Mouse (Mus musculus) neural tube, embryonic 13.5 days (tissue): Measurements from ENCODE around the gene Pgam2. TPM values are rescaled to one million over a fixed set of nuclear protein-coding genes. Genes with fewer than 3 reads are reported as not detected.

Experiments
- ATAC-seq: fragments of 200-750 bp; cut with Nextera tagmentation; 2 replicates; pipeline ENCODE4 v1.8.0; 2017; ENCODE audit warnings: low read depth, mild to moderate bottlenecking, moderate TSS enrichment, moderate library complexity
- H3K27ac ChIP-seq: fragments of 300-500 bp; sonication (generic); replicated peaks from 2 replicates; pipeline ENCODE4 v1.5.1; 2015; ENCODE audit warnings: moderate library complexity, mild to moderate bottlenecking, inconsistent platforms
- H3K27me3 ChIP-seq: fragments of 300-500 bp; sonication (generic); 2 replicates; pipeline ENCODE4 v1.6.1; 2015; ENCODE audit warnings: mild to moderate bottlenecking, inconsistent platforms
- H3K36me3 ChIP-seq: fragments of 300-500 bp; sonication (generic); 2 replicates; pipeline ENCODE4 v1.6.1; 2015; ENCODE audit warnings: mild to moderate bottlenecking, inconsistent platforms
- H3K4me1 ChIP-seq: fragments of 300-500 bp; sonication (generic); replicated peaks from 2 replicates; pipeline ENCODE4 v1.6.1; 2015; ENCODE audit warnings: inconsistent platforms
- H3K4me2 ChIP-seq: fragments of 300-500 bp; sonication (generic); 2 replicates; pipeline ENCODE4 v1.6.1; 2015; ENCODE audit warnings: inconsistent platforms, mild to moderate bottlenecking, moderate library complexity
- H3K4me3 ChIP-seq: fragments of 300-500 bp; sonication (generic); 2 replicates; pipeline ENCODE4 v1.5.1; 2015; ENCODE audit warnings: mild to moderate bottlenecking, inconsistent platforms
- H3K9ac ChIP-seq: fragments of 300-500 bp; sonication (generic); 2 replicates; pipeline ENCODE4 v1.6.1; 2015; ENCODE audit warnings: moderate library complexity, mild to moderate bottlenecking, inconsistent platforms
- H3K9me3 ChIP-seq: fragments of 300-500 bp; sonication (generic); 2 replicates; pipeline ENCODE4 v1.6.1; 2016; ENCODE audit warnings: inconsistent platforms
- WGBS: fragments of 180-500 bp; shearing (Covaris S2); methylation state at CpG from one replicate; pipeline ENCODE4 v1.1.7; 2015; 5-methylcytosine and 5-hydroxymethylcytosine counted together
- polyA plus RNA-seq: library from polyadenylated mRNA; unstranded; fragments of >200 nt; fragmentation: Nextera tagmentation; extraction: Ambion mirVana; gene quantifications from 2 replicates; pipeline ENCODE4 v1.2.1, GENCODE M21; 2015

Gene Pgam2
- polyA plus RNA-seq, 1 experiment from 2014 or later, result 3.5 TPM

DNA sequence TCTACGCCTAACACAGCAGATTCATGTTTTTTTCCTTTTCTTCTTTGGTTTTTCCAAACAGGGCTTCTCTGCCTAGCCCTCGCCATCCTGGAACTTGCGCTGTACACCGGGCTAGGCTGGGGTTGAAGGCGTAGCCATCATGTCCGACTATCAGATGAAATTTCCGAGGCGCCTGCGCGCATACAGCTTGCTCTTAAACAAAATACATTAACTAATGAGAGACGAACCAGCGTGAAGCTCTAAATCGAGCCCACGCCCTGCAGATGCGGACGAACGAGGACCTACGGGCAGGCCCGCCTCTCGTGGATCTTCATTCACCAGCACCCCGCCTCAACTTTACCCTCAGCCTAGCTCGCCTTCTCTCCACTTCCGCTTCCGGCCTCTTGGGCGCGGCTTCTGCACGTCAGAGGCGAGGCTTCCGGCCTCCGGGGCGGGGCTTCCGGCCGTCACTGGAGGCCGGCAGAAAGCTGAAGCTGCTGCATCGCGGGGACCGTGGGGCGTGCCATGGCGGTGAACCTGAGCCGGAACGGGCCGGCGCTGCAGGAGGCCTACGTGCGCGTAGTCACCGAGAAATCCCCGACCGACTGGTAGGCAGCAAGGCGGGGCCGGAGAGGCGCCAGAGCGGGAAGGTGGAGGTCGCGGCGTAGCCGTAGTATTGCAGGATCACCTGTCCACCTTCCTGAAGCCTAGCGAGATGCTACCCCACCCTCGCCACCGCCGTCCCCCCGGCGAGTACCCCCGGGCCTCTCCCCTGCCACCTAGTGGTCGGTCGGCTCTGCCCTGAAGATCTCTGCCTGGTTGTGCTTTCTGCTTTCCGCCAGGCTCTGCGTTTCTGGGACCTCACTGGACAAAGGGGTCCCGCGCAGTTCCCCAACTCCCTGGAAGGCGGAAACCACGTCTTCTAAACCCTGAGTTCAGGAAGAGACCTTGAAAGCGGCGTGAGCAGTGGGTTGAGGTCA is 15.2 kb downstream of the Pgam2 start, which contains the start of gene Dbnl:
TSS of gene Dbnl (plus strand) at position 433 of the 959 bp plus-strand sequence.
- WGBS, result under 1% methylated on average over 74 of the region's 74 CpGs
- Histone ChIP-seq H3K27ac (peak within 1 kb of the TSS; percentile 91), H3K9me3 (no peaks in the 10 kb centered on the region), H3K36me3 (peaks cover 21% of the 10 kb centered on the region), H3K4me2 (peak within 1 kb of the TSS; percentile 79), H3K27me3 (no peaks in the 10 kb centered on the region), H3K9ac (peak within 1 kb of the TSS; percentile 95), H3K4me3 (peak within 1 kb of the TSS; percentile 86), H3K4me1 (peaks cover 33% of the 10 kb centered on the region)
- peak; percentile 97 for ATAC-seq

GRCm38 (mm10) chr11:5787671-5788055 is 15.9 kb downstream of the Pgam2 start:
- H3K9ac ChIP-seq, result peak overlapping the region; percentile 95
- peaks cover 15% of the 10 kb centered on the region for H3K36me3 ChIP-seq
- ATAC-seq, result no peak
- H3K9me3 ChIP-seq, result no peaks in the 10 kb centered on the region
- no peaks in the 10 kb centered on the region for H3K27me3 ChIP-seq
- 40% methylated on average over 8 of the region's 8 CpGs for WGBS
- peak overlapping the region; percentile 79 for H3K4me2 ChIP-seq
- peaks cover 33% of the 10 kb centered on the region for H3K4me1 ChIP-seq
- peak overlapping the region; percentile 86 for H3K4me3 ChIP-seq
- H3K27ac ChIP-seq, result peak overlapping the region; percentile 91

DNA sequence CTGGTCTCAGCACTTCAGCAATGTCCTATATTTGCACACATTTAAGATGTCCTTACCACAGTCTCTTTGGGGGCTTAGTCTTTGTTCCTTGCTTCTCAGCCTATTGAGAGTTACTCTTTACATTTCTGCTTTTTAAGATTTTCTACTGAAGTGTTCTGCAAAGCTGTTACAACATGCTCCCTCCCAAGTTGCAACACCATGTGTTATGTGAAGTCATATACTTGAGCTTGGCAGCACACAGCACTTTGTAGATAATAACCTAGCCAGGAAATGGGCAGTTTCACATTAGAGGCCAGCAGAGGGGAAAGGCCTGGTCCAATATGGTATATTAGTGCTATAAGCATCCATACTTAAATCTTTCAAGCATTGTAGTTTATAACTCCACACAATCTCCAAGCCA is 17.8 kb downstream of the Pgam2 start:
- Histone ChIP-seq H3K9ac (no peak overlapping the region), H3K9me3 (no peaks in the 10 kb centered on the region), H3K27me3 (no peaks in the 10 kb centered on the region), H3K4me3 (no peak overlapping the region), H3K36me3 (peaks cover 8% of the 10 kb centered on the region; the same call in 1 of the 2 replicates), H3K4me2 (no peak overlapping the region), H3K27ac (no peak overlapping the region), H3K4me1 (peaks cover 29% of the 10 kb centered on the region)
- ATAC-seq, result no peak

- ATAC-seq, result no peak
- Histone ChIP-seq H3K27ac (no peak overlapping the region), H3K4me3 (no peak overlapping the region), H3K9ac (no peak overlapping the region), H3K9me3 (no peaks in the 10 kb centered on the region), H3K27me3 (no peaks in the 10 kb centered on the region), H3K4me1 (peaks cover 4% of the 10 kb centered on the region), H3K36me3 (peaks cover 15% of the 10 kb centered on the region; the same call in 1 of the 2 replicates), H3K4me2 (no peak overlapping the region)
- 72% methylated on average over 8 of the region's 8 CpGs for WGBS
Observed at GRCm38 (mm10) chr11:5782199-5782944, 21.2 kb downstream of the Pgam2 start.

GRCm38 (mm10) chr11:5780035-5780499 is 23.5 kb downstream of the Pgam2 start:
- Histone ChIP-seq H3K9me3 (no peaks in the 10 kb centered on the region), H3K4me1 (no peaks in the 10 kb centered on the region), H3K36me3 (peaks cover 15% of the 10 kb centered on the region; the same call in 1 of the 2 replicates), H3K27ac (no peak overlapping the region), H3K4me2 (no peak overlapping the region), H3K4me3 (no peak overlapping the region), H3K27me3 (no peaks in the 10 kb centered on the region), H3K9ac (no peak overlapping the region)
- no peak for ATAC-seq
- WGBS, result 93% methylated on average over 6 of the region's 6 CpGs

GRCm38 (mm10) chr11:5778481-5778880 is 25.1 kb downstream of the Pgam2 start:
- no peaks in the 10 kb centered on the region for H3K27me3 ChIP-seq
- H3K9ac ChIP-seq, result no peak overlapping the region
- H3K4me2 ChIP-seq, result no peak overlapping the region
- no peaks in the 10 kb centered on the region for H3K9me3 ChIP-seq
- 69% methylated on average over 2 of the region's 2 CpGs for WGBS
- no peak overlapping the region for H3K27ac ChIP-seq
- H3K4me3 ChIP-seq, result no peak overlapping the region
- no peaks in the 10 kb centered on the region for H3K4me1 ChIP-seq
- peaks cover 15% of the 10 kb centered on the region; the same call in 1 of the 2 replicates for H3K36me3 ChIP-seq
- ATAC-seq, result no peak

DNA sequence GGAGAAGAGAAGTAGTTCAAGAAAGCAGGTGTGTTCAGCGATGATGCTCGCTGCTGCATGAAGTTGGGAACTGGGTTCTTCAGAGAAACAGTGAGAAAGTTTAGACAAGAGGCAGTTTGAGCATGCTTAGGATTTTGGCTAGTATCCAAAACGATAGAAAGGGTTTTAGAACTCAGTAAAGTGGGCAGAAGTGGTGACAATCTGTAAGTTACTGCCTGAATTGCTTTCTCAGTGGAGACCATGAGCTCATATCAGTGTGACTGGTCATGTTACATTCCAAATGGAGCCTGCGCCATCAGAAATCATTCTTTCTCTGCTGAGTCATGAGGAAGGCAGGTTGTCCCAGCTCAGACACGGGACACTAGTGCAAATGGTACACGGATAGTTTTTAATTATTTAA is 37.5 kb downstream of the Pgam2 start:
- peaks cover 6% of the 10 kb centered on the region for H3K4me1 ChIP-seq
- no peak overlapping the region for H3K27ac ChIP-seq
- H3K36me3 ChIP-seq, result peaks cover 24% of the 10 kb centered on the region
- no peak overlapping the region for H3K4me2 ChIP-seq
- ATAC-seq, result no peak
- H3K27me3 ChIP-seq, result no peaks in the 10 kb centered on the region
- H3K9me3 ChIP-seq, result no peaks in the 10 kb centered on the region
- H3K9ac ChIP-seq, result no peak overlapping the region
- no peak overlapping the region for H3K4me3 ChIP-seq
- 89% methylated on average over 6 of the region's 6 CpGs for WGBS

DNA sequence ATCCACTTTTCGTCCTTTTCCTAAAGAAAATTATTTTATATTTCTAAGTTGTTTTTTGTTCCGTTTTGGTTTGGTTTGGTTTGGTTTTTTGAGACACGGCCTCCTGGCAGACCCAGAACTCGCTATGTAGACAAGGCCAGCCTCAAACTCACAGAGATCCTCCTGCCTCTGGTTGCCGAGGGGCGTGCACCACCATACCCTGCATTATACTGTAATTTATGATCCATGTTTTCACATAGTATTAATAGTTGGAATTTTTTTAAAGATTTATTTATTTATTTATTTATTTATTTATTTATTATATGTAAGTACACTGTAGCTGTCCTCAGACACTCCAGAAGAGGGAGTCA is 40.9 kb downstream of the Pgam2 start:
- Histone ChIP-seq H3K4me1 (peaks cover 21% of the 10 kb centered on the region), H3K4me3 (peak overlapping the region; percentile 63), H3K9ac (peak overlapping the region; percentile 82), H3K27me3 (no peaks in the 10 kb centered on the region), H3K4me2 (peak overlapping the region; percentile 88), H3K9me3 (no peaks in the 10 kb centered on the region), H3K36me3 (0 out of 2 replicates have a peak, but pooled peaks cover 3% of the 10 kb centered on the region), H3K27ac (peak overlapping the region; percentile 95)
- ATAC-seq, result peak; percentile 66
- WGBS, result 19% methylated on average over 6 of the region's 6 CpGs

DNA sequence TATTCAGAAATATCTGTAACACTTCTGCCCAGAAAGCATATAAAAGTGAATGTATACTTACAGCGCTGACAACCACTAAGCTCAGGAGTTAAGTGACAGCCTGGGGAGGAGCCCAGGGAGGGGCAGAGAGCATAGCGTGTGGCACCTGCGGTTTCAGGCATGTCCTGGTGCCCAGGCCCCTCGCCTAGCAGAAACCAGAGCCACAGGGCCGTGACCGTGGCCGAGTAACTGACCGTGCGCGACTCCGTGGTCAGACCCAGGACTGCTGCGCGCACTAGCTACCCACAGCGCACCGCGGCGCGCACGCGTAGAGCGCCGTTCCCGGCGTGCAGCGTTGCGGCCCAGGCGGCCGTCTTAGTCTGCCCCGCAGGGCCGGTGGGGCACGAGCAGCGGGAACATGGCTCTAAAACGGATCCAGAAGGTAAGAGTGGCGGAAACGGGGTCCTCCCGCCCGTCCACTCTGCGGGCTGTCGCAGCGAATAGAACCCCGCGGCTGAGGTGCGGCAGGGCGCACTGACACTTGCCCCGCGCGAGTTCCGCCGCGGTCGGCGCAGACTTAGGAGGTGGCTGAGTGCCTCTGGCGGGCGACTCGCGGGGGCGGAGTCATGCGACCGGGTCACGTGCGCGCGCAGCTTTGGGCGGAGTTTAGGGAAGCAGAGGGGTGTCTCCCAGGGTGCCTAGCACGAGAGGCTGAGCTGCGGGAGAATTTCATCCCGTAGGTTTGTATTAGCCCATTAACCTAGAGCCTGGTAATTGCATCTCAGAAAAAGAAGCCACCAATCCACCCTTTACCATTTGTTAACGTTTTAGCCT is 41.5 kb downstream of the Pgam2 start, which contains the start of gene Urgcp:
TSS of gene Urgcp (minus strand) at position 557 of the 813 bp plus-strand sequence.
- ATAC-seq, result peak; percentile 99
- H3K27me3 ChIP-seq, result no peaks in the 10 kb centered on the region
- no peaks in the 10 kb centered on the region for H3K9me3 ChIP-seq
- H3K4me2 ChIP-seq, result peak within 1 kb of the TSS; percentile 88
- under 1% methylated on average over 68 of the region's 68 CpGs for WGBS
- peak within 1 kb of the TSS; percentile 82 for H3K9ac ChIP-seq
- peak within 1 kb of the TSS; percentile 95 for H3K27ac ChIP-seq
- peaks cover 21% of the 10 kb centered on the region for H3K4me1 ChIP-seq
- H3K36me3 ChIP-seq, result 0 out of 2 replicates have a peak, but pooled peaks cover 3% of the 10 kb centered on the region
- H3K4me3 ChIP-seq, result peak within 1 kb of the TSS; percentile 63

GRCm38 (mm10) chr11:5753755-5754154 is 49.8 kb downstream of the Pgam2 start:
- no peak for ATAC-seq

More at GRCm38 (mm10) chr11:5753755-5754154, 49.8 kb downstream of the Pgam2 start:
- Histone ChIP-seq H3K4me1 (peaks cover 4% of the 10 kb centered on the region; the same call in 1 of the 2 replicates), H3K9ac (no peak overlapping the region), H3K27ac (no peak overlapping the region), H3K9me3 (peaks cover 14% of the 10 kb centered on the region), H3K4me2 (no peak overlapping the region), H3K4me3 (no peak overlapping the region), H3K27me3 (no peaks in the 10 kb centered on the region), H3K36me3 (peaks cover 7% of the 10 kb centered on the region; the same call in 1 of the 2 replicates)
- WGBS, result 90% methylated on average over 2 of the region's 2 CpGs
